Mouse (Mus musculus) left cerebral cortex, adult 2 months (tissue): ENCODE measurements around the gene Olfr459. TPM values are rescaled to one million over a fixed set of nuclear protein-coding genes. Genes with fewer than 3 reads are reported as not detected.

Experiments
- DNase-seq, 2 experiments: peaks; one replicate each; pipeline ENCODE4 v3.0.0; 2021 to 2022; ENCODE audit warnings: low spot score in 2 of 2, mixed read lengths in 1 of 2; ENCODE audit errors: extremely low spot score in 1 of 2
- H3K27ac ChIP-seq: fragments of 200-600 bp; 2 replicates; pipeline ENCODE4 v1.8.1; 2022
- H3K4me3 ChIP-seq: fragments of 200-600 bp; 2 replicates; pipeline ENCODE4 v1.8.1; 2022
- CTCF ChIP-seq: fragments of 200-600 bp; IDR thresholded peaks from 2 replicates; pipeline ENCODE4 v1.8.1; 2022; ENCODE audit warnings: antibody characterized with exemption, mild to moderate bottlenecking, moderate library complexity
- intact Hi-C: fragments of 180-260 bp; cut with DNase I; formaldehyde crosslinking; loops from one replicate; pipeline ENCODE4 v1.15.1; 2025
- long read RNA-seq, 2 experiments: library from polyadenylated mRNA; stranded (forward); transcript quantifications; one replicate each; pipeline ENCODE4 v2.0.0; 2021; ENCODE audit warnings: borderline mapping rate in 2 of 2
- total RNA-seq, 2 experiments: library from RNA; stranded (reverse); gene quantifications; 2 replicates each; pipeline ENCODE4 v1.2.3; 2021

Olfr459 gene
- total RNA-seq: not detected
- long read RNA-seq, experiment 1: 0 reads
- long read RNA-seq, experiment 2: 0 reads

GRCm38 (mm10) chr6:41775077-41775476, at the start of gene Olfr459:
Gene Olfr459 (minus strand): TSS chr6:41775177.
- H3K27ac ChIP-seq: peak within 1 kb of the TSS; percentile 72

GRCm38 (mm10) chr6:41824086-41824485, 49.1 kb upstream of the Olfr459 start:
- no peak overlapping the region for H3K27ac ChIP-seq
- H3K4me3 ChIP-seq: no peak overlapping the region
- no peak for DNase-seq
- TF ChIP-seq CTCF: no peak
- intact Hi-C loops: no loop called here

More at GRCm38 (mm10) chr6:41775077-41775476, at the start of gene Olfr459:
- intact Hi-C loops: loop anchor here (1.0 to 5.0 kb wide), 4 partner anchors 40 to 422 kb away; no protein-coding TSS in a partner anchor
- DNase-seq: no peak
- TF ChIP-seq CTCF: no peak
- no peak within 1 kb of the TSS for H3K4me3 ChIP-seq

DNA sequence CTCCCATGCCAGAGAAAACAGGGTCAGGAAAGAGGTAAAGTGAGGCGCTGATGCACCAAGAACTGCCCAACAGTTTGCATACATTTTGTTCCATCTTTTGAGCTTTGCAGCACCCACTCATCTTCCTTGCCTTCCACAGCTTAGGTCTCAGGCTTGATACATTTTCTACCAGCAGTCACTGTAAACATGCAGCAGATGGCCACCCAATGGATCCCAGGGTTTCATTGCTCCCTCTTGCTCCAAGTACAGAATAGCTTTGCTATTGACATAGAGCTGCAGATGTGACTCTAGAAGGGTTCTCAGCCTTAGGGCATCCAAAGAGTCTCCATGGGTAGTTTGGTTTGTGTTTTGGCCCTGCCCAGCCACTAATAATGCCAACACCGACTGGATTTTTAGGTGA, 11.7 kb upstream of the Olfr459 start:
- H3K4me3 ChIP-seq: no peak overlapping the region
- no peak for TF ChIP-seq CTCF
- no peak for DNase-seq
- intact Hi-C loops: no loop called here
- H3K27ac ChIP-seq: no peak overlapping the region

DNA sequence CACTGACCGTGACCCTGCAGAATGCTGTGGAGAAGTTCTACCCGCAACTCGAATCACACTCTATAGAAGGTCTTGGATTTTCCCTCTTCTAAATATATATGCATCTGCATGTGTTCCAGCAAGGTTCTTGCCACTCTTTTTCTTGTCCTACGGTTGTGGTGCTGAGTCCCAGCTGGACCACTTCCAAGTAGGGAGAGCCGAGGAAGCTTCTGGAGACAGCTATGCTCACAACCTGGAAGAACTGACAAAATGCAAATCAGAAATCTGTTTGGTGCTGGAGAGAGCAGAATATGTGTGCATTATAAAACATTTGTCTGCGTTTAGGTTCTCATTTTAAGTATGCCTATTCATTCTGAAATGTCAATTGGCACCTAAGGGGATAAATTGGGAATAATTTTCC, 744 bp upstream of the Olfr459 start:
- no peak for TF ChIP-seq CTCF

DNA sequence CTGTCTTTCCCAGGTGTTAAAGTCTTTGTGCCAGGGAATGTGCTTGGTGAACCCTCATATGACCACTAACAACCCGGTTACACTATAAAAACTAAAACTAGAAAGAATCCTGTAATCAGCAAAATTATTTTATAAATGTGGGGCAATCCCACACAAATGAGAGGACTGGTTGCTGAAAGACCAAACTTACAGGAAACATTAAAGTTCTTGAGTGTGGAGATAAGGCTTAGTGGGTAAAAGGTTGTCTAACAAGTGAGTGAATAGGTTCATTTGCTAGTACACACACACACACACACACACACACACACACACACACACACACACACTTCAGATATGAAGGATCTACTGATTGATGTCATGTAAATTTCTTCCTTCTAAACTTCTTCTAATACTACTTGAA, 5.1 kb downstream of the Olfr459 start:
- DNase-seq: no peak
- no peak overlapping the region for H3K4me3 ChIP-seq
- intact Hi-C loops: loop anchor here (10.0 kb wide), 3 partner anchors 555 to 655 kb away; partner anchors contain the start of genes Epha1 and Fam131b
- H3K27ac ChIP-seq: no peak overlapping the region
- TF ChIP-seq CTCF: no peak

More for the DNA sequence above, 744 bp upstream of the Olfr459 start:
- peak; percentile 33 to 62 for DNase-seq
- intact Hi-C loops: loop anchor here (1.0 to 5.0 kb wide), 4 partner anchors 41 to 422 kb away; no protein-coding TSS in a partner anchor
- Histone ChIP-seq H3K27ac (peak overlapping the region; percentile 72), H3K4me3 (no peak overlapping the region)

- intact Hi-C loops: loop anchor here (5.0 to 10.0 kb wide), 4 partner anchors 560 to 818 kb away; partner anchors contain the start of genes Epha1 and Fam131b
- no peak overlapping the region for H3K27ac ChIP-seq
- no peak for TF ChIP-seq CTCF
Observed at GRCm38 (mm10) chr6:41764306-41764705, 10.7 kb downstream of the Olfr459 start.

GRCm38 (mm10) chr6:41762370-41762757, 12.6 kb downstream of the Olfr459 start:
- no peak overlapping the region for H3K27ac ChIP-seq
- intact Hi-C loops: loop anchor here (5.0 to 10.0 kb wide), 4 partner anchors 562 to 820 kb away; partner anchors contain the start of genes Epha1 and Fam131b
- no peak for TF ChIP-seq CTCF
- no peak overlapping the region for H3K4me3 ChIP-seq
- DNase-seq: no peak

More at GRCm38 (mm10) chr6:41764306-41764705, 10.7 kb downstream of the Olfr459 start:
- no peak overlapping the region for H3K4me3 ChIP-seq
- no peak for DNase-seq

DNA sequence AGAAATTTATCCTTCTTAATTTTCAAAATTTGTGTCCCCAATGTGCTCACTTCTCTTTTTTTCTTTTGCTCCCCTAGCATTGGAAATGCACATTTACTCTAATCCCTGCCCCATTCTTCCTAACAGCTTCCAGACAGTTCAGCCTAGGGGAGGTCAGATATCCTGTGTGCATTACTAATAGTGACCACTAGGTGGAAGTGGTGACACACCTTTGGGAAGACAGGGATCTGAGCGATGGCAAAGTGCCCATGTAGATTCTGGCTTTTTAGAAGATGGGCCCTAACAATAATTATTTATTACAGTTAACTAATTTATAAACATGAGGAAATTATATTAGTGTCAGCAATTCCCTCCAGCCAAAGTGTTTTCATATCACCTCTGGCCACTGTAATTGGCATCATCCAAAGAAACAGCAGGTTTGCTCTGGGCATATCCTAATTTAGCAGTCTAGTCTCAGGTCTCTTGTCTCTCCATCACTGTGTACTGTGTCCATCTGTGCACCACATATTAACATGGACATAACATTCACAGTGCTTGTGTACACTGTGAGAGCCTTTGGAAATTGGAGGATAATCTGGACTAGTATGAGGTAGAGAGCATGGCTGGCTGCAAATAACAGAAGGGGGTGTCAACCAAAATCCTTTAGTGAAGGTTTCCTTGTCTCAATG, 13.1 kb downstream of the Olfr459 start:
- peak; percentile 44 to 50 for DNase-seq
- peak; percentile 95 for TF ChIP-seq CTCF
- Histone ChIP-seq H3K27ac (no peak overlapping the region), H3K4me3 (no peak overlapping the region)
- intact Hi-C loops: loop anchor here (1.0 to 10.0 kb wide), 6 partner anchors 436 to 820 kb away; partner anchors contain the start of genes Casp2, Epha1 and Fam131b

GRCm38 (mm10) chr6:41759618-41760017, 15.4 kb downstream of the Olfr459 start:
- Histone ChIP-seq H3K27ac (no peak overlapping the region), H3K4me3 (no peak overlapping the region)
- DNase-seq: no peak
- TF ChIP-seq CTCF: no peak
- intact Hi-C loops: loop anchor here (2.0 to 10.0 kb wide), 7 partner anchors 129 to 823 kb away; partner anchors contain the start of genes Casp2, Epha1, Ephb6 and Fam131b

GRCm38 (mm10) chr6:41758421-41758820, 16.6 kb downstream of the Olfr459 start:
- H3K27ac ChIP-seq: peak overlapping the region; percentile 3; the same call in 1 of the 2 replicates
- no peak for TF ChIP-seq CTCF
- H3K4me3 ChIP-seq: no peak overlapping the region
- intact Hi-C loops: loop anchor here (2.0 kb wide), 2 partner anchors 128 to 154 kb away; partner anchors contain the start of gene Ephb6
- no peak for DNase-seq

- Histone ChIP-seq H3K27ac (no peak overlapping the region), H3K4me3 (no peak overlapping the region)
- intact Hi-C loops: no loop called here
- DNase-seq: no peak
- no peak for TF ChIP-seq CTCF
Observed at GRCm38 (mm10) chr6:41757199-41757598, 17.8 kb downstream of the Olfr459 start.

- intact Hi-C loops: no loop called here
- no peak for DNase-seq
- H3K27ac ChIP-seq: peak overlapping the region; percentile 12; the same call in 1 of the 2 replicates
- peak overlapping the region; percentile 11; the same call in 1 of the 2 replicates for H3K4me3 ChIP-seq
- TF ChIP-seq CTCF: no peak
Observed at GRCm38 (mm10) chr6:41754626-41755025, 20.4 kb downstream of the Olfr459 start.
